Mouse (Mus musculus) olfactory bulb, adult 2 months (tissue): ENCODE results near the gene Cd320. TPM values are rescaled to one million over a fixed set of nuclear protein-coding genes. Genes with fewer than 3 reads are reported as not detected.

Experiments
- H3K27ac ChIP-seq: fragments of 200-500 bp; 2 replicates; pipeline ENCODE4 v1.5.1; 2012; ENCODE audit warnings: low read depth, low read length; ENCODE audit not compliant: insufficient read depth
- H3K4me1 ChIP-seq: fragments of 200-500 bp; 2 replicates; pipeline ENCODE4 v1.6.1; 2012; ENCODE audit warnings: low read length; ENCODE audit not compliant: control insufficient read depth, insufficient read depth
- H3K4me3 ChIP-seq: fragments of 200-500 bp; 2 replicates; pipeline ENCODE4 v1.5.1; 2012; ENCODE audit warnings: mild to moderate bottlenecking, low read depth, low read length, moderate library complexity; ENCODE audit not compliant: insufficient read depth
- CTCF ChIP-seq: fragments of 200-500 bp; IDR thresholded peaks from 2 replicates; pipeline ENCODE4 v1.5.1; 2012; ENCODE audit warnings: low read depth, mild to moderate bottlenecking, low read length, moderate library complexity; ENCODE audit not compliant: insufficient read depth
- POLR2A ChIP-seq: fragments of 200-500 bp; IDR thresholded peaks from 2 replicates; pipeline ENCODE4 v1.6.1; 2012; ENCODE audit warnings: mild to moderate bottlenecking, low read depth, low read length, moderate library complexity; ENCODE audit not compliant: insufficient read depth
- WGBS: fragments of 180-500 bp; shearing (Covaris S2); methylation state at CpG from one replicate; pipeline ENCODE4 v1.1.7; 2018; 5-methylcytosine and 5-hydroxymethylcytosine counted together
- polyA plus RNA-seq: library from polyadenylated mRNA; stranded (reverse); fragments of >200 nt; gene quantifications from 2 replicates; pipeline ENCODE4 v1.2.4, GENCODE M21; 2012; ENCODE audit warnings: low replicate concordance; ENCODE audit not compliant: missing spikeins, insufficient read depth, insufficient read length

The Cd320 gene
- not detected in 2 replicates for polyA plus RNA-seq

- Histone ChIP-seq H3K4me3 (peak within 1 kb of the TSS; percentile 78), H3K4me1 (peaks cover 7% of the 10 kb centered on the region), H3K27ac (peak within 1 kb of the TSS; percentile 47; the same call in 1 of the 2 replicates)
- TF ChIP-seq CTCF (no peak), POLR2A (peak; percentile 58)
- WGBS = under 1% methylated on average over 45 of the region's 45 CpGs
Measured at GRCm38 (mm10) chr17:33842966-33843795, at the start of gene Cd320. Gene Cd320 (plus strand): TSS chr17:33843091.

- H3K27ac ChIP-seq = no peak overlapping the region
- no peaks in the 10 kb centered on the region for H3K4me1 ChIP-seq
- no peak for TF ChIP-seq CTCF
- TF ChIP-seq POLR2A = no peak
- WGBS = 13% methylated on average over 3 of the region's 3 CpGs
- no peak overlapping the region for H3K4me3 ChIP-seq
Measured at GRCm38 (mm10) chr17:33798306-33798705, 44.6 kb upstream of the Cd320 start.

GRCm38 (mm10) chr17:33799277-33799676 lies 43.6 kb upstream of the Cd320 start:
- TF ChIP-seq POLR2A (no peak), CTCF (no peak)
- no peak overlapping the region for H3K4me3 ChIP-seq
- H3K27ac ChIP-seq = no peak overlapping the region
- H3K4me1 ChIP-seq = no peaks in the 10 kb centered on the region
- WGBS = 90% methylated on average over 1 of the region's 1 CpGs

- WGBS = 0% methylated on average over 2 of the region's 2 CpGs
- TF ChIP-seq CTCF (no peak), POLR2A (no peak)
- Histone ChIP-seq H3K4me1 (no peaks in the 10 kb centered on the region), H3K4me3 (no peak overlapping the region), H3K27ac (no peak overlapping the region)
Measured at GRCm38 (mm10) chr17:33802221-33802620, 40.7 kb upstream of the Cd320 start.

GRCm38 (mm10) chr17:33804205-33804604 lies 38.7 kb upstream of the Cd320 start:
- Histone ChIP-seq H3K27ac (no peak overlapping the region), H3K4me1 (no peaks in the 10 kb centered on the region), H3K4me3 (no peak overlapping the region)
- 55% methylated on average over 4 of the region's 4 CpGs for WGBS
- TF ChIP-seq CTCF = no peak
- TF ChIP-seq POLR2A = no peak

- TF ChIP-seq POLR2A (no peak), CTCF (no peak)
- Histone ChIP-seq H3K4me3 (no peak overlapping the region), H3K4me1 (no peaks in the 10 kb centered on the region), H3K27ac (no peak overlapping the region)
- WGBS = 66% methylated on average over 1 of the region's 1 CpGs
Measured at GRCm38 (mm10) chr17:33804745-33805144, 38.1 kb upstream of the Cd320 start.

GRCm38 (mm10) chr17:33807181-33807888 lies 35.6 kb upstream of the Cd320 start:
- WGBS = 71% methylated on average over 8 of the region's 9 CpGs
- H3K4me3 ChIP-seq = no peak overlapping the region
- H3K4me1 ChIP-seq = peaks cover 8% of the 10 kb centered on the region
- TF ChIP-seq POLR2A (no peak), CTCF (no peak)
- no peak overlapping the region for H3K27ac ChIP-seq

- peaks cover 11% of the 10 kb centered on the region for H3K4me1 ChIP-seq
- no peak overlapping the region for H3K27ac ChIP-seq
- WGBS = 48% methylated on average over 10 of the region's 10 CpGs
- TF ChIP-seq CTCF (no peak), POLR2A (no peak)
- H3K4me3 ChIP-seq = no peak overlapping the region
Measured at GRCm38 (mm10) chr17:33808192-33808591, 34.7 kb upstream of the Cd320 start.

GRCm38 (mm10) chr17:33810334-33811141 lies 32.4 kb upstream of the Cd320 start, which contains the start of gene Kank3:
Gene Kank3 (plus strand): TSS chr17:33810519.
- Histone ChIP-seq H3K4me1 (peaks cover 11% of the 10 kb centered on the region), H3K27ac (peak within 1 kb of the TSS; percentile 94), H3K4me3 (peak within 1 kb of the TSS; percentile 97)
- TF ChIP-seq POLR2A = peak; percentile 66
- TF ChIP-seq CTCF = no peak
- under 1% methylated on average over 36 of the region's 36 CpGs for WGBS
